ENCODE assay signal across 27 mouse cellular contexts in genomic region chr1:38547685-38548084, GRCm38 (mm10).
A peak's percentile ranks its signal among the peaks of the same experiment; 100 is the strongest.
DNase-seq lines count a peak whose midpoint lies in the region; ATAC-seq and TF ChIP-seq lines count a peak whose summit lies in the region.
"Had no signal": no experiment of that assay in that cellular context is flagged by ENCODE, and none has a peak within 500 bp of the region (broad histone marks: within the 10 kb centered on the region; RNA-seq: fewer than 3 reads in every experiment).

No protein-coding gene starts in this region.

- no peaks in the 10 kb centered on the region for H3K27me3 ChIP-seq in embryonic facial prominence, embryonic 14.5 days (replicated peaks; ENCODE audit: control insufficient read depth, insufficient read depth, low read length)
- H3K27me3 ChIP-seq in embryonic facial prominence, embryonic 10.5 days (replicated peaks; ENCODE audit: low read depth, poor library complexity, severe bottlenecking): no peaks in the 10 kb centered on the region
- no peaks in the 10 kb centered on the region for H3K27me3 ChIP-seq in hindbrain, embryonic 10.5 days (ENCODE audit: insufficient read depth, poor library complexity, severe bottlenecking)
- H3K27me3 ChIP-seq in hindbrain, embryonic 16.5 days (replicated peaks; ENCODE audit: control insufficient read depth, insufficient read depth, low read length): no peaks in the 10 kb centered on the region
- no peaks in the 10 kb centered on the region for H3K27me3 ChIP-seq in CH12.LX (replicated peaks)
- H3K27me3 ChIP-seq: forebrain, embryonic 12.5 days; forebrain, embryonic 15.5 days; heart, embryonic 12.5 days; heart, embryonic 15.5 days; hindbrain, embryonic 13.5 days had no signal

- no peaks in the 10 kb centered on the region for H3K79me2 ChIP-seq in CH12.LX (replicated peaks; ENCODE audit: control insufficient read depth, extremely low read depth, insufficient read depth, poor library complexity, severe bottlenecking)

- 81% methylated on average over 9 of the region's 9 CpGs for WGBS in embryonic facial prominence, embryonic 14.5 days
- WGBS in embryonic facial prominence, embryonic 10.5 days: 83% methylated on average over 9 of the region's 9 CpGs
- WGBS in hindbrain, embryonic 10.5 days: 87% methylated on average over 9 of the region's 9 CpGs
- 87% methylated on average over 9 of the region's 9 CpGs for WGBS in hindbrain, embryonic 16.5 days

- no peak overlapping the region for H3K4me3 ChIP-seq in embryonic facial prominence, embryonic 14.5 days (ENCODE audit: low read depth, low read length)
- no peak overlapping the region for H3K4me3 ChIP-seq in embryonic facial prominence, embryonic 10.5 days
- no peak overlapping the region for H3K4me3 ChIP-seq in hindbrain, embryonic 10.5 days
- H3K4me3 ChIP-seq in hindbrain, embryonic 16.5 days (ENCODE audit: low read length): no peak overlapping the region
- no peak overlapping the region for H3K4me3 ChIP-seq in CH12.LX (replicated peaks in 1 of 3; ENCODE audit: low read depth in 2 of 3, low read length in 2 of 3, poor library complexity in 1 of 3)
- H3K4me3 ChIP-seq: erythroblast, embryonic 14.5 days; forebrain, embryonic 12.5 days; forebrain, embryonic 15.5 days; heart, embryonic 12.5 days; heart, embryonic 15.5 days; hindbrain, embryonic 13.5 days had no signal

- H3K4me2 ChIP-seq in embryonic facial prominence, embryonic 14.5 days (ENCODE audit: low read depth, low read length): no peak overlapping the region
- no peak overlapping the region for H3K4me2 ChIP-seq in hindbrain, embryonic 16.5 days (ENCODE audit: low read length)
- H3K4me2 ChIP-seq in CH12.LX (ENCODE audit: insufficient read depth, low read depth, poor library complexity, severe bottlenecking): no peak overlapping the region
- H3K4me2 ChIP-seq: forebrain, embryonic 12.5 days; forebrain, embryonic 15.5 days; heart, embryonic 12.5 days; heart, embryonic 15.5 days; hindbrain, embryonic 13.5 days had no signal

- H3K4me1 ChIP-seq in embryonic facial prominence, embryonic 14.5 days (ENCODE audit: control insufficient read depth, insufficient read depth, low read length): no peaks in the 10 kb centered on the region; the same call in none of the 2 replicates
- peaks cover 49% of the 10 kb centered on the region for H3K4me1 ChIP-seq in embryonic facial prominence, embryonic 10.5 days
- peaks cover 56% of the 10 kb centered on the region for H3K4me1 ChIP-seq in hindbrain, embryonic 10.5 days (replicated peaks)
- peaks cover 32% of the 10 kb centered on the region for H3K4me1 ChIP-seq in hindbrain, embryonic 16.5 days (ENCODE audit: control insufficient read depth, insufficient read depth, low read depth, low read length)
- H3K4me1 ChIP-seq in CH12.LX (ENCODE audit: control insufficient read depth in 1 of 2, insufficient read depth in 2 of 2): peaks cover 0 to 30% of the 10 kb centered on the region in 2 experiments; a peak in 2 of 4 replicates

- TF ChIP-seq EP300 in CH12.LX (IDR thresholded peaks at IDR 0.05; ENCODE audit: low read length): no peak

- H3K9me3 ChIP-seq in embryonic facial prominence, embryonic 14.5 days (ENCODE audit: control insufficient read depth, low read length): no peaks in the 10 kb centered on the region
- H3K9me3 ChIP-seq in embryonic facial prominence, embryonic 10.5 days: no peaks in the 10 kb centered on the region
- H3K9me3 ChIP-seq in hindbrain, embryonic 10.5 days: no peaks in the 10 kb centered on the region
- no peaks in the 10 kb centered on the region for H3K9me3 ChIP-seq in hindbrain, embryonic 16.5 days (ENCODE audit: control insufficient read depth, low read length)
- no peaks in the 10 kb centered on the region for H3K9me3 ChIP-seq in CH12.LX (replicated peaks; ENCODE audit: low read length)
- H3K9me3 ChIP-seq: forebrain, embryonic 12.5 days; forebrain, embryonic 15.5 days; heart, embryonic 12.5 days; heart, embryonic 15.5 days; hindbrain, embryonic 13.5 days had no signal

- in situ Hi-C loops in CH12.LX (cut with MboI; ENCODE audit: low pct_ligation_motif_present, low pct_unique_long_range_greater_than_20kb, low sequenced_read_pairs): no loop called here

- no peak for TF ChIP-seq POLR2A in CH12.LX (IDR thresholded peaks at IDR 0.05; ENCODE audit: low read depth, low read length)

- H3K36me3 ChIP-seq in embryonic facial prominence, embryonic 14.5 days (ENCODE audit: control insufficient read depth, insufficient read depth, low read length): no peaks in the 10 kb centered on the region
- no peaks in the 10 kb centered on the region for H3K36me3 ChIP-seq in embryonic facial prominence, embryonic 10.5 days (replicated peaks)
- 0 out of 2 replicates have a peak, but pooled peaks cover 5% of the 10 kb centered on the region for H3K36me3 ChIP-seq in hindbrain, embryonic 10.5 days
- no peaks in the 10 kb centered on the region for H3K36me3 ChIP-seq in hindbrain, embryonic 16.5 days (ENCODE audit: control insufficient read depth, insufficient read depth, low read length)
- H3K36me3 ChIP-seq in CH12.LX (replicated peaks in 1 of 2; ENCODE audit: control insufficient read depth in 1 of 2, insufficient read depth in 1 of 2, low read length in 1 of 2): peaks cover 0 to 48% of the 10 kb centered on the region in 2 experiments
- H3K36me3 ChIP-seq: forebrain, embryonic 12.5 days; forebrain, embryonic 15.5 days; heart, embryonic 12.5 days; heart, embryonic 15.5 days; hindbrain, embryonic 13.5 days had no signal

- peak; percentile 60; the same call in 1 of the 2 replicates for ATAC-seq in embryonic facial prominence, embryonic 14.5 days (ENCODE audit: low read depth)
- ATAC-seq in hindbrain, embryonic 16.5 days: no peak
- ATAC-seq: activated CD4-positive, CD25-positive, alpha-beta regulatory T cell, adult 4 months; CD4-positive, CD25-positive, alpha-beta regulatory T cell, adult 4 months; forebrain, embryonic 15.5 days; hindbrain, postnatal 0 days; intestine, postnatal 0 days had no signal

- dilution Hi-C loops in CH12.LX (cut with MboI; ENCODE audit: extremely low pct_ligation_motif_present, extremely low pct_unique_long_range_greater_than_20kb, low sequenced_read_pairs): no loop called here

- H3K27ac ChIP-seq in embryonic facial prominence, embryonic 14.5 days (replicated peaks; ENCODE audit: low read depth, low read length): no peak overlapping the region
- H3K27ac ChIP-seq in embryonic facial prominence, embryonic 10.5 days (replicated peaks): no peak overlapping the region
- H3K27ac ChIP-seq in hindbrain, embryonic 10.5 days: no peak overlapping the region
- H3K27ac ChIP-seq in hindbrain, embryonic 16.5 days (ENCODE audit: low read depth, low read length): no peak overlapping the region
- no peak overlapping the region for H3K27ac ChIP-seq in CH12.LX (ENCODE audit: insufficient read depth, low read depth)
- H3K27ac ChIP-seq: forebrain, embryonic 12.5 days; forebrain, embryonic 15.5 days; heart, embryonic 15.5 days; hindbrain, postnatal 0 days had no signal

- no peak for TF ChIP-seq CTCF in CH12.LX (conservative IDR thresholded peaks at IDR 0.05 in 1 of 2, IDR thresholded peaks at IDR 0.05 in 1 of 2; ENCODE audit: low read depth in 2 of 2, low read length in 2 of 2)

- no peak for DNase-seq in embryonic facial prominence, embryonic 14.5 days (ENCODE audit: low spot score)
- no peak for DNase-seq in embryonic facial prominence, embryonic 10.5 days (ENCODE audit: low spot score)
- peak; percentile 1 for DNase-seq in hindbrain, embryonic 10.5 days (ENCODE audit: low spot score)
- peak; percentile 39 for DNase-seq in CH12.LX (ENCODE audit: extremely low read depth)
- DNase-seq in kidney, adult 9 months: no peak
- no peak for DNase-seq in frontal cortex, adult 2 months (ENCODE audit: extremely low spot score in 1 of 2, low spot score in 1 of 2)
- DNase-seq: adrenal gland, adult 8-10 months; adrenal gland, postnatal 25 days; cerebellum, adult 11-12 months; cerebellum, adult 8-10 months; cerebellum, postnatal 10 days; cerebellum, postnatal 36 days; embryo, embryonic 11 days; gastrocnemius, postnatal 10 days; gastrocnemius, postnatal 36 days; heart, postnatal 14 days had no signal

- no peak overlapping the region for H3K9ac ChIP-seq in embryonic facial prominence, embryonic 14.5 days (ENCODE audit: low read depth, low read length)
- no peak overlapping the region for H3K9ac ChIP-seq in hindbrain, embryonic 16.5 days (ENCODE audit: low read depth, low read length)
- H3K9ac ChIP-seq in CH12.LX (ENCODE audit: insufficient read depth, low read depth): no peak overlapping the region
- H3K9ac ChIP-seq: forebrain, embryonic 12.5 days; forebrain, embryonic 15.5 days; heart, embryonic 12.5 days; heart, embryonic 15.5 days; hindbrain, embryonic 13.5 days had no signal

- no peak for TF ChIP-seq RAD21 in CH12.LX (IDR thresholded peaks at IDR 0.05; ENCODE audit: low read depth, low read length)

TF ChIP-seq in CH12.LX, 34 proteins besides CTCF, POLR2A, EP300 and RAD21:
- TF ChIP-seq NRF1 (IDR thresholded peaks at IDR 0.05; ENCODE audit: low read depth, low read length) (peak; percentile 47; the same call in 1 of the 2 replicates), MAFK (IDR thresholded peaks at IDR 0.05; ENCODE audit: insufficient replicate concordance, low read length) (no peak), MEF2A (IDR thresholded peaks at IDR 0.05; ENCODE audit: borderline replicate concordance, low read depth, low read length) (no peak), SMC3 (IDR thresholded peaks at IDR 0.05; ENCODE audit: low read depth, low read length) (no peak), TBP (conservative IDR thresholded peaks at IDR 0.05; ENCODE audit: low read depth, low read length) (no peak), CHD2 (IDR thresholded peaks at IDR 0.05; ENCODE audit: low read length) (no peak), MYC (IDR thresholded peaks at IDR 0.05; ENCODE audit: low read depth, low read length) (no peak), MAX (IDR thresholded peaks at IDR 0.05; ENCODE audit: low read length) (no peak)

Comparison
In these comparisons a context has a peak if more than half of its experiments do, and no peak if none do; other contexts are left out.
1. DNase-seq: peak in hindbrain, embryonic 10.5 days (single experiment) and CH12.LX (single experiment); none in embryonic facial prominence, embryonic 14.5 days (single experiment), embryonic facial prominence, embryonic 10.5 days (single experiment), kidney, adult 9 months (single experiment) and frontal cortex, adult 2 months (0 of 2).